Mouse (Mus musculus) CH12.LX (cell line): Measurements from ENCODE around the gene Atp8b4. TPM values are rescaled to one million over a fixed set of nuclear protein-coding genes. Genes with fewer than 3 reads are reported as not detected.
"Not testable (repeated sequence)": the region's sequence is repeated elsewhere in the genome, so short reads cannot be mapped to it uniquely, and the experiment has no call there.

Source experiments
- DNase-seq: peaks from one replicate; pipeline ENCODE4 v3.0.0-alpha.2; 2013; ENCODE audit errors: extremely low read depth
- H3K27ac ChIP-seq: 2 replicates; pipeline ENCODE4 v1.5.1; 2012; ENCODE audit warnings: low read depth, mild to moderate bottlenecking, control low read depth, moderate library complexity; ENCODE audit not compliant: insufficient read depth
- H3K27me3 ChIP-seq: replicated peaks from 2 replicates; pipeline ENCODE3; 2012; ENCODE audit warnings: inconsistent platforms
- H3K36me3 ChIP-seq, 2 experiments: replicated peaks in 1 of 2; 2 replicates each; pipeline versions ENCODE3 to v1.6.1; 2012; ENCODE audit warnings: inconsistent platforms in 1 of 2, low read length in 1 of 2, mild to moderate bottlenecking in 1 of 2, mixed read lengths in 1 of 2, moderate library complexity in 1 of 2; ENCODE audit not compliant: control insufficient read depth in 1 of 2, insufficient read depth in 1 of 2
- H3K4me1 ChIP-seq, 2 experiments: 2 replicates each; pipeline ENCODE4 v1.6.1; 2012; ENCODE audit warnings: inconsistent platforms in 1 of 2, moderate library complexity in 1 of 2; ENCODE audit not compliant: insufficient read depth in 2 of 2, control insufficient read depth in 1 of 2
- H3K4me2 ChIP-seq: 2 replicates; pipeline ENCODE4 v1.6.1; 2012; ENCODE audit warnings: low read depth, mild to moderate bottlenecking, control low read depth; ENCODE audit not compliant: poor library complexity, insufficient read depth, severe bottlenecking
- H3K4me3 ChIP-seq, 3 experiments: fragments of 150-350 bp in 1 of 3; sonication (generic) in 1 of 3; replicated peaks in 1 of 3; 2 replicates each; pipeline versions ENCODE3 to v1.5.1; 2011 to 2012; ENCODE audit warnings: low read depth in 2 of 3, low read length in 2 of 3, mild to moderate bottlenecking in 2 of 3, moderate library complexity in 2 of 3, control low read depth in 1 of 3, improper control_type of control experiment in 1 of 3, inconsistent platforms in 1 of 3, mixed read lengths in 1 of 3; ENCODE audit not compliant: poor library complexity in 1 of 3
- H3K79me2 ChIP-seq: replicated peaks from 2 replicates; pipeline ENCODE4 v1.6.1; 2012; ENCODE audit warnings: mild to moderate bottlenecking, moderate library complexity; ENCODE audit not compliant: control insufficient read depth, poor library complexity, insufficient read depth, severe bottlenecking; ENCODE audit errors: extremely low read depth
- H3K9ac ChIP-seq: 2 replicates; pipeline ENCODE4 v1.6.1; 2012; ENCODE audit warnings: low read depth, mild to moderate bottlenecking, control low read depth, moderate library complexity; ENCODE audit not compliant: insufficient read depth
- H3K9me3 ChIP-seq: replicated peaks from 2 replicates; pipeline ENCODE3; 2012; ENCODE audit warnings: low read length, inconsistent platforms, mixed read lengths
- E2F4 ChIP-seq: IDR thresholded peaks from 2 replicates; pipeline ENCODE4 v1.6.1; 2011; ENCODE audit warnings: low read depth, low read length, improper control_type of control experiment; ENCODE audit not compliant: insufficient replicate concordance
- ELF1 ChIP-seq: IDR thresholded peaks from 2 replicates; pipeline ENCODE4 v1.6.1; 2014; ENCODE audit warnings: low read depth, mild to moderate bottlenecking, inconsistent platforms, low read length, improper control_type of control experiment
- EP300 ChIP-seq: IDR thresholded peaks from 2 replicates; pipeline ENCODE4 v1.6.1; 2011; ENCODE audit warnings: low read length, improper control_type of control experiment
- GABPA ChIP-seq: IDR thresholded peaks from 2 replicates; pipeline ENCODE4 v1.6.1; 2012; ENCODE audit warnings: low read depth, low read length, improper control_type of control experiment, inconsistent platforms; ENCODE audit not compliant: insufficient replicate concordance
- IRF4 ChIP-seq: IDR thresholded peaks from 2 replicates; pipeline ENCODE4 v1.6.1; 2014; ENCODE audit warnings: low read depth, mild to moderate bottlenecking, inconsistent platforms, low read length, improper control_type of control experiment
- JUN ChIP-seq: IDR thresholded peaks from 2 replicates; pipeline ENCODE4 v1.6.1; 2011; ENCODE audit warnings: low read depth, mild to moderate bottlenecking, low read length, improper control_type of control experiment, moderate library complexity; ENCODE audit not compliant: insufficient read depth
- JUND ChIP-seq: conservative IDR thresholded peaks from 2 replicates; pipeline ENCODE4 v1.6.1; 2011; ENCODE audit warnings: low read depth, low read length, improper control_type of control experiment
- KAT2A ChIP-seq: IDR thresholded peaks from 2 replicates; pipeline ENCODE4 v1.6.1; 2012; ENCODE audit warnings: low read length, improper control_type of control experiment, inconsistent platforms; ENCODE audit not compliant: insufficient replicate concordance
- MAX ChIP-seq: IDR thresholded peaks from 2 replicates; pipeline ENCODE4 v1.6.1; 2011; ENCODE audit warnings: low read length, improper control_type of control experiment
- MYC ChIP-seq: IDR thresholded peaks from 2 replicates; pipeline ENCODE4 v1.6.1; 2011; ENCODE audit warnings: low read depth, mild to moderate bottlenecking, improper control_type of control experiment, low read length
- NELFE ChIP-seq: IDR thresholded peaks from 2 replicates; pipeline ENCODE4 v1.6.1; 2011; ENCODE audit warnings: low read depth, low read length, improper control_type of control experiment
- POLR2A ChIP-seq: IDR thresholded peaks from 2 replicates; pipeline ENCODE4 v1.6.1; 2011; ENCODE audit warnings: low read depth, mild to moderate bottlenecking, improper control_type of control experiment, low read length
- POLR2AphosphoS2 ChIP-seq: IDR thresholded peaks from 2 replicates; pipeline ENCODE4 v1.6.1; 2011; ENCODE audit warnings: low read depth, low read length, improper control_type of control experiment
- RAD21 ChIP-seq: IDR thresholded peaks from 2 replicates; pipeline ENCODE4 v1.6.1; 2011; ENCODE audit warnings: low read depth, mild to moderate bottlenecking, low read length, improper control_type of control experiment, moderate library complexity
- SIN3A ChIP-seq: IDR thresholded peaks from 2 replicates; pipeline ENCODE4 v1.6.1; 2012; ENCODE audit warnings: low read length, improper control_type of control experiment, inconsistent platforms
- UBTF ChIP-seq: IDR thresholded peaks from 2 replicates; pipeline ENCODE4 v1.6.1; 2012; ENCODE audit warnings: low read depth, mild to moderate bottlenecking, inconsistent platforms, low read length, improper control_type of control experiment, moderate library complexity
- dilution Hi-C: fragments of 300-500 bp; cut with MboI; formaldehyde crosslinking; loops from 2 replicates; pipeline ENCODE4 v1.14.3; 2020; ENCODE audit warnings: low sequenced_read_pairs; ENCODE audit not compliant: extremely low pct_unique_long_range_greater_than_20kb, extremely low pct_ligation_motif_present
- in situ Hi-C: fragments of 300-500 bp; cut with MboI; formaldehyde crosslinking; loops from 3 replicates; pipeline ENCODE4 v1.14.3; 2019; ENCODE audit warnings: low sequenced_read_pairs, low pct_ligation_motif_present, low pct_unique_long_range_greater_than_20kb, mixed read lengths
- polyA plus RNA-seq: library from polyadenylated mRNA; unstranded; fragments of >175 nt; gene quantifications from 2 replicates; pipeline ENCODE4 v1.2.1, GENCODE M21; 2012; ENCODE audit warnings: low read depth; ENCODE audit not compliant: insufficient read length
- total RNA-seq, 2 experiments: library from RNA; depleted of rRNA; stranded (reverse); fragments of 300-350 nt in 1 of 2; fragments of >200 nt in 1 of 2; gene quantifications; 2 replicates each; pipeline ENCODE4 v1.2.3; 2012 to 2014

Gene Atp8b4
- total and polyA plus RNA-seq, 3 experiments = 0.50 to 1.9 (median 0.79) TPM

- no peak overlapping the region for H3K4me3 ChIP-seq
- no peak overlapping the region for H3K27ac ChIP-seq
- in situ Hi-C loops = no loop called here
- no peaks in the 10 kb centered on the region for H3K27me3 ChIP-seq
- dilution Hi-C loops = no loop called here
- no peak overlapping the region for H3K4me2 ChIP-seq
- no peak overlapping the region for H3K9ac ChIP-seq
- no peaks in the 10 kb centered on the region for H3K9me3 ChIP-seq
- no peaks in the 10 kb centered on the region for H3K79me2 ChIP-seq
- no peak for DNase-seq
- H3K4me1 ChIP-seq = peaks cover 0 to 7% of the 10 kb centered on the region in 2 experiments; a peak in 1 of 4 replicates
- no peak for TF ChIP-seq E2F4
- TF ChIP-seq KAT2A = no peak
- no peak for TF ChIP-seq POLR2A
- TF ChIP-seq SIN3A = no peak
- no peaks in the 10 kb centered on the region for H3K36me3 ChIP-seq
Measured at GRCm38 (mm10) chr2:126530581-126530980, 30.1 kb upstream of the Atp8b4 start.

GRCm38 (mm10) chr2:126527461-126527860 lies 27.0 kb upstream of the Atp8b4 start:
- H3K36me3 ChIP-seq = no peaks in the 10 kb centered on the region
- TF ChIP-seq POLR2A (no peak), IRF4 (no peak), UBTF (no peak), RAD21 (no peak), E2F4 (no peak), MAX (no peak)
- DNase-seq = no peak
- dilution Hi-C loops = no loop called here
- in situ Hi-C loops = no loop called here
- no peaks in the 10 kb centered on the region for H3K79me2 ChIP-seq
- no peak overlapping the region for H3K27ac ChIP-seq
- H3K27me3 ChIP-seq = no peaks in the 10 kb centered on the region
- no peak overlapping the region for H3K9ac ChIP-seq
- peaks cover 0 to 7% of the 10 kb centered on the region in 2 experiments; a peak in 1 of 4 replicates for H3K4me1 ChIP-seq
- H3K4me3 ChIP-seq = no peak overlapping the region
- no peaks in the 10 kb centered on the region for H3K9me3 ChIP-seq
- H3K4me2 ChIP-seq = no peak overlapping the region

DNA sequence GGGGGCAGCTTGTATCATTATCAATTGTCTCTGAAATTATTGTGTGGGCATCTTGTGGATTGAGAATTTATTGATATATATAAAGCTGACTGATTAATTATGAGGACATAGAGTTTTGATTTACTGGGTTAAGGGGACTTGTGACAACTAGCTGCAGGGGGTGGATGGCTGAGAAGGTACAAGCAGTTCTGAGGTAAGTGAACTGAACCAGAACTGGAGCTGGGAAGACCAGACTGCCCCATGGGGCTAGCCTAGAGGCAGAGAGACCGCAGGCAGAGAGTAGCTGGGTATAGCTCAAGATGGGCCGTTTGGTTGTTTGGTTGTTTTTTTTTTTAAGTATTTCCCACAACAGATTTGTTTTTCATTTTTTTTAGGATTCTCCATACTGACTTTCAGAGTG lies 23.8 kb upstream of the Atp8b4 start:
- Histone ChIP-seq H3K9me3 (no peaks in the 10 kb centered on the region), H3K4me2 (no peak overlapping the region), H3K79me2 (no peaks in the 10 kb centered on the region), H3K36me3 (no peaks in the 10 kb centered on the region), H3K4me3 (no peak overlapping the region), H3K27me3 (no peaks in the 10 kb centered on the region), H3K4me1 (peaks cover 0 to 5% of the 10 kb centered on the region in 2 experiments; a peak in 2 of 4 replicates), H3K27ac (no peak overlapping the region), H3K9ac (no peak overlapping the region)
- in situ Hi-C loops (no loop called here), dilution Hi-C loops (no loop called here)
- no peak for DNase-seq
- TF ChIP-seq POLR2AphosphoS2 (no peak), JUND (no peak), E2F4 (no peak), NELFE (no peak), GABPA (no peak), EP300 (no peak), ELF1 (no peak), MYC (no peak), JUN (no peak)

DNA sequence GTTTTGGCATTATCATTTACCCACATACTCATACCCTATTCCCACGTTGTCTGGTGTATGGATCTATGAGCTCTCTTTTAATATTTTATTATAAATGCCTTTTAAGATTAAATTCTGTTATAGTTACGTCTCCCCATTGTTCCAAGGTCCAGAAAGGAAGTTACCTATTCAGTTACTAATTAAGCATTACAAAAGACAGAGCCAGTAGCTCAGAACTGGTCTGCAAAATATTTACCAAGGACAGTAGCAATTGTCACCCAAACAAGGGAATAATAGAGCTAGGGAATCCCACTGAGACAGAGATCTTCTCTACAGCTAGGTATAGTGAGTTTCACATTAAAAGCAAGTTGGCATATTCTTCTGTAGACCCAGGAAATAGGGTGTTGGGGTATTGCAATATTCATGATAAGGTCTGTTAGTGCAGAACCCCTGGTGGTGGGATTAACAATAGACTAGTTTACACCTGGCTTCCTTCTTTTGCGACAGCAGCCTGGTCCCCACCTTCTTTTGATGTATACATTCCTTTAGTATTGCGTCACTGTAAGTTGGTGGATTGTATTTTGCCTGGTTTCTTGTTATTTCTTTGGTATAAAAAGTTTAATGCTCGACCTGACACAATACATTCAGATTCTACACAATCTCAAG lies 22.7 kb upstream of the Atp8b4 start:
- H3K36me3 ChIP-seq, H3K4me2 ChIP-seq, H3K9me3 ChIP-seq, H3K4me1 ChIP-seq, in situ Hi-C loops, H3K79me2 ChIP-seq, H3K27me3 ChIP-seq, dilution Hi-C loops, H3K4me3 ChIP-seq, H3K9ac ChIP-seq, DNase-seq, H3K27ac ChIP-seq: not testable (repeated sequence)
